Mouse (Mus musculus) induced T-regulatory cell, adult 2 months (primary cell): ENCODE measurements around the gene Nudt7.
A peak's percentile ranks its signal among the peaks of the same experiment; 100 is the strongest.

Source experiments
- DNase-seq: peaks from one replicate; pipeline ENCODE4 v3.0.0-alpha.2; 2012; ENCODE audit warnings: low read depth

Nudt7 gene

GRCm38 (mm10) chr8:114133510-114134362 is at the start of gene Nudt7:
TSS of gene Nudt7 (plus strand) at chr8:114133557.
- DNase-seq = peak; percentile 97

- DNase-seq = no peak
Measured at GRCm38 (mm10) chr8:114087932-114088331, 45.4 kb upstream of the Nudt7 start.

- no peak for DNase-seq
Measured at GRCm38 (mm10) chr8:114090736-114091135, 42.6 kb upstream of the Nudt7 start.

- DNase-seq = no peak
Measured at GRCm38 (mm10) chr8:114093321-114093720, 40.0 kb upstream of the Nudt7 start.

GRCm38 (mm10) chr8:114094526-114094925 is 38.8 kb upstream of the Nudt7 start:
- DNase-seq = no peak

GRCm38 (mm10) chr8:114100561-114101206 is 32.7 kb upstream of the Nudt7 start:
- DNase-seq = no peak

GRCm38 (mm10) chr8:114103401-114103800 is 30.0 kb upstream of the Nudt7 start:
- DNase-seq = no peak

GRCm38 (mm10) chr8:114105971-114106370 is 27.4 kb upstream of the Nudt7 start:
- DNase-seq = no peak

GRCm38 (mm10) chr8:114109365-114110140 is 23.8 kb upstream of the Nudt7 start:
- DNase-seq = no peak

- no peak for DNase-seq
Measured at GRCm38 (mm10) chr8:114115076-114115475, 18.3 kb upstream of the Nudt7 start.

- no peak for DNase-seq
Measured at GRCm38 (mm10) chr8:114116049-114116448, 17.3 kb upstream of the Nudt7 start.

GRCm38 (mm10) chr8:114117439-114117838 is 15.9 kb upstream of the Nudt7 start:
- DNase-seq = no peak

- DNase-seq = no peak
Measured at GRCm38 (mm10) chr8:114121781-114122180, 11.6 kb upstream of the Nudt7 start.

GRCm38 (mm10) chr8:114123611-114124010 is 9.7 kb upstream of the Nudt7 start:
- no peak for DNase-seq

GRCm38 (mm10) chr8:114124084-114124750 is 9.1 kb upstream of the Nudt7 start:
- DNase-seq = no peak

GRCm38 (mm10) chr8:114130838-114131237 is 2.5 kb upstream of the Nudt7 start:
- no peak for DNase-seq

- no peak for DNase-seq
Measured at GRCm38 (mm10) chr8:114131421-114131820, 1.9 kb upstream of the Nudt7 start.

GRCm38 (mm10) chr8:114133050-114133509 is 277 bp upstream of the Nudt7 start:
- no peak for DNase-seq

GRCm38 (mm10) chr8:114136750-114137149 is 3.4 kb downstream of the Nudt7 start:
- DNase-seq = no peak

GRCm38 (mm10) chr8:114137181-114137580 is 3.8 kb downstream of the Nudt7 start:
- DNase-seq = no peak

- DNase-seq = no peak
Measured at GRCm38 (mm10) chr8:114140437-114140836, 7.1 kb downstream of the Nudt7 start.

- no peak for DNase-seq
Measured at GRCm38 (mm10) chr8:114142199-114142598, 8.8 kb downstream of the Nudt7 start.
